Mouse (Mus musculus): ENCODE measurements around the gene Fscn2. TPM values are rescaled to one million over a fixed set of nuclear protein-coding genes. Genes with fewer than 3 reads are reported as not detected.

The Fscn2 gene
- polyA plus RNA-seq, 1 experiment from 2014 or later: 1.7 TPM

GRCm38 (mm10) chr11:120317456-120317855, 43.9 kb upstream of the Fscn2 start:
- peaks cover 21% of the 10 kb centered on the region for H3K4me1 ChIP-seq (ENCODE audit: control insufficient read depth, insufficient read depth, low read length)
- H3K4me2 ChIP-seq (ENCODE audit: low read length): peak overlapping the region; percentile 94
- H3K27ac ChIP-seq (replicated peaks; ENCODE audit: low read depth, low read length): peak overlapping the region; percentile 97
- no peaks in the 10 kb centered on the region for H3K9me3 ChIP-seq (ENCODE audit: control insufficient read depth, low read length)
- ATAC-seq (ENCODE audit: low FRiP score, low TSS enrichment) (no peak), DNase-seq (no peak)
- no peaks in the 10 kb centered on the region for H3K36me3 ChIP-seq (ENCODE audit: control insufficient read depth, insufficient read depth, low read length)
- no peak overlapping the region for H3K4me3 ChIP-seq (replicated peaks; ENCODE audit: low read depth, low read length)
- WGBS: 73% methylated on average over 7 of the region's 7 CpGs
- no peaks in the 10 kb centered on the region for H3K27me3 ChIP-seq (ENCODE audit: control insufficient read depth, insufficient read depth, low read length)
- H3K9ac ChIP-seq (replicated peaks; ENCODE audit: low read length): no peak overlapping the region; the same call in 1 of the 2 replicates

- H3K27ac ChIP-seq (replicated peaks; ENCODE audit: low read depth, low read length): no peak overlapping the region
- no peaks in the 10 kb centered on the region for H3K27me3 ChIP-seq (ENCODE audit: control insufficient read depth, insufficient read depth, low read length)
- H3K9ac ChIP-seq (replicated peaks; ENCODE audit: low read length): no peak overlapping the region
- ATAC-seq (ENCODE audit: low FRiP score, low TSS enrichment) (no peak), DNase-seq (no peak)
- WGBS: 86% methylated on average over 5 of the region's 5 CpGs
- no peak overlapping the region for H3K4me2 ChIP-seq (ENCODE audit: low read length)
- H3K9me3 ChIP-seq (ENCODE audit: control insufficient read depth, low read length): no peaks in the 10 kb centered on the region
- H3K4me3 ChIP-seq (replicated peaks; ENCODE audit: low read depth, low read length): no peak overlapping the region
- H3K36me3 ChIP-seq (ENCODE audit: control insufficient read depth, insufficient read depth, low read length): no peaks in the 10 kb centered on the region
- peaks cover 21% of the 10 kb centered on the region for H3K4me1 ChIP-seq (ENCODE audit: control insufficient read depth, insufficient read depth, low read length)
Observed at GRCm38 (mm10) chr11:120319310-120319709, 42.0 kb upstream of the Fscn2 start.

GRCm38 (mm10) chr11:120320156-120320555, 41.2 kb upstream of the Fscn2 start:
- ATAC-seq (ENCODE audit: low FRiP score, low TSS enrichment) (no peak), DNase-seq (no peak)
- 96% methylated on average over 10 of the region's 10 CpGs for WGBS

GRCm38 (mm10) chr11:120335431-120336021, 25.8 kb upstream of the Fscn2 start:
- 86% methylated on average over 6 of the region's 6 CpGs for WGBS
- Histone ChIP-seq H3K27me3 (ENCODE audit: control insufficient read depth, insufficient read depth, low read length) (no peaks in the 10 kb centered on the region), H3K4me2 (ENCODE audit: low read length) (no peak overlapping the region), H3K4me3 (replicated peaks; ENCODE audit: low read depth, low read length) (no peak overlapping the region), H3K9me3 (ENCODE audit: control insufficient read depth, low read length) (no peaks in the 10 kb centered on the region), H3K27ac (replicated peaks; ENCODE audit: low read depth, low read length) (no peak overlapping the region), H3K36me3 (ENCODE audit: control insufficient read depth, insufficient read depth, low read length) (no peaks in the 10 kb centered on the region), H3K4me1 (ENCODE audit: control insufficient read depth, insufficient read depth, low read length) (no peaks in the 10 kb centered on the region), H3K9ac (replicated peaks; ENCODE audit: low read length) (no peak overlapping the region)
- DNase-seq: no peak
- ATAC-seq (ENCODE audit: low FRiP score, low TSS enrichment): no peak

More at GRCm38 (mm10) chr11:120320156-120320555, 41.2 kb upstream of the Fscn2 start:
- Histone ChIP-seq H3K4me1 (ENCODE audit: control insufficient read depth, insufficient read depth, low read length) (peaks cover 14% of the 10 kb centered on the region), H3K27ac (replicated peaks; ENCODE audit: low read depth, low read length) (no peak overlapping the region), H3K4me3 (replicated peaks; ENCODE audit: low read depth, low read length) (no peak overlapping the region), H3K9me3 (ENCODE audit: control insufficient read depth, low read length) (no peaks in the 10 kb centered on the region), H3K4me2 (ENCODE audit: low read length) (no peak overlapping the region), H3K9ac (replicated peaks; ENCODE audit: low read length) (no peak overlapping the region), H3K27me3 (ENCODE audit: control insufficient read depth, insufficient read depth, low read length) (no peaks in the 10 kb centered on the region), H3K36me3 (ENCODE audit: control insufficient read depth, insufficient read depth, low read length) (no peaks in the 10 kb centered on the region)

DNA sequence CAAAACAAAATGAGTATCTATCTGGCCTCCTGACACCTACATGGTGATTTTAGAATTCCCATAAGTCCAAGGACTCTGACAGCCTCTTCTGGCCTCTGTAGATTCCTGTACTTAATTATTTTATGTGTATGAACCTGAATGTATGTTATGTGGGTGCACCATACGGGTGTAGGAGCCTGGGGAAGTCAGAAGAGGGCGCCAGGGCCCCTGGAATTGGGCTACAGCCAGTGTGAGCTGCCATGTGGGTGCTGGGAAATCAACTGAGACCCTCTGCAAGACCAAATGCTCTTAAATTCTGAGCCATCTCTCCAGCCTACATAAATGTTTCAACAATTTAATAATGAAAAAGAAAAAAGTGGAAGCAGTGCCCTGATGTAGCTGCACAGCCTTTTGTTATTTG, 23.9 kb upstream of the Fscn2 start:
- H3K36me3 ChIP-seq (ENCODE audit: control insufficient read depth, insufficient read depth, low read length): no peaks in the 10 kb centered on the region
- no peak overlapping the region for H3K4me3 ChIP-seq (replicated peaks; ENCODE audit: low read depth, low read length)
- ATAC-seq (ENCODE audit: low FRiP score, low TSS enrichment): no peak
- WGBS: 27% methylated on average over 2 of the region's 2 CpGs
- H3K4me2 ChIP-seq (ENCODE audit: low read length): no peak overlapping the region
- H3K9ac ChIP-seq (replicated peaks; ENCODE audit: low read length): no peak overlapping the region
- H3K4me1 ChIP-seq (ENCODE audit: control insufficient read depth, insufficient read depth, low read length): no peaks in the 10 kb centered on the region
- no peaks in the 10 kb centered on the region for H3K27me3 ChIP-seq (ENCODE audit: control insufficient read depth, insufficient read depth, low read length)
- no peak overlapping the region for H3K27ac ChIP-seq (replicated peaks; ENCODE audit: low read depth, low read length)
- no peaks in the 10 kb centered on the region for H3K9me3 ChIP-seq (ENCODE audit: control insufficient read depth, low read length)
- DNase-seq: no peak

DNA sequence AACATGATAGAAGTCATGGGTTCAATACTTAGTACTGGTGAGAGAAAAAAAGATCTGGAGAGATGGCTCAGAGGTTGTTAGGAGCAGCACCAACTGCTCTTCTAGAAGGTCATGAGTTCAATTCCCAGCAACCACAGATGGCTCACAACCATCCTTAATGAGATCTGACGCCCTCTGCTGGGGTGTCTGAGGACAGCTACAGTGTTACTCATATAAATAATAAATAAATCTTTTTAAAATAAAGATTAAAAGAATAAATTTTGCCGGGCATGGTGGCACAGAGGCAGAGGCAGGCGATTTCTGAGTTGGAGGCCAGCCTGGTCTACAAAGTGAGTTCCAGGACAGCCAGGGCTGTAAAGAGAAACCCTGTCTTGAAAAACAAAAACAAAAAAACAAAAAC, 22.5 kb upstream of the Fscn2 start:
- 70% methylated on average over 3 of the region's 3 CpGs for WGBS
- Histone ChIP-seq H3K27me3 (ENCODE audit: control insufficient read depth, insufficient read depth, low read length) (no peaks in the 10 kb centered on the region), H3K4me1 (ENCODE audit: control insufficient read depth, insufficient read depth, low read length) (no peaks in the 10 kb centered on the region), H3K36me3 (ENCODE audit: control insufficient read depth, insufficient read depth, low read length) (peaks cover under 1% of the 10 kb centered on the region; the same call in 1 of the 2 replicates), H3K27ac (replicated peaks; ENCODE audit: low read depth, low read length) (no peak overlapping the region), H3K4me2 (ENCODE audit: low read length) (no peak overlapping the region), H3K9ac (replicated peaks; ENCODE audit: low read length) (no peak overlapping the region), H3K9me3 (ENCODE audit: control insufficient read depth, low read length) (no peaks in the 10 kb centered on the region), H3K4me3 (replicated peaks; ENCODE audit: low read depth, low read length) (no peak overlapping the region)
- no peak for DNase-seq
- ATAC-seq (ENCODE audit: low FRiP score, low TSS enrichment): no peak

- H3K4me1 ChIP-seq (ENCODE audit: control insufficient read depth, insufficient read depth, low read length): peaks cover 2% of the 10 kb centered on the region; the same call in 1 of the 2 replicates
- peaks cover 14% of the 10 kb centered on the region for H3K36me3 ChIP-seq (ENCODE audit: control insufficient read depth, insufficient read depth, low read length)
- no peaks in the 10 kb centered on the region for H3K9me3 ChIP-seq (ENCODE audit: control insufficient read depth, low read length)
- H3K4me3 ChIP-seq (replicated peaks; ENCODE audit: low read depth, low read length): no peak overlapping the region
- ATAC-seq (ENCODE audit: low FRiP score, low TSS enrichment) (no peak), DNase-seq (no peak)
- H3K4me2 ChIP-seq (ENCODE audit: low read length): no peak overlapping the region
- no peak overlapping the region for H3K9ac ChIP-seq (replicated peaks; ENCODE audit: low read length)
- no peaks in the 10 kb centered on the region for H3K27me3 ChIP-seq (ENCODE audit: control insufficient read depth, insufficient read depth, low read length)
- H3K27ac ChIP-seq (replicated peaks; ENCODE audit: low read depth, low read length): no peak overlapping the region
- WGBS: 92% methylated on average over 10 of the region's 10 CpGs
Observed at GRCm38 (mm10) chr11:120339978-120340513, 21.3 kb upstream of the Fscn2 start.

- no peaks in the 10 kb centered on the region for H3K27me3 ChIP-seq (ENCODE audit: control insufficient read depth, insufficient read depth, low read length)
- no peak for ATAC-seq (ENCODE audit: low FRiP score, low TSS enrichment)
- no peak for DNase-seq
- H3K9me3 ChIP-seq (ENCODE audit: control insufficient read depth, low read length): no peaks in the 10 kb centered on the region
- H3K9ac ChIP-seq (replicated peaks; ENCODE audit: low read length): no peak overlapping the region
- WGBS: 91% methylated on average over 4 of the region's 4 CpGs
- H3K27ac ChIP-seq (replicated peaks; ENCODE audit: low read depth, low read length): no peak overlapping the region
- no peak overlapping the region for H3K4me2 ChIP-seq (ENCODE audit: low read length)
- peaks cover 23% of the 10 kb centered on the region for H3K36me3 ChIP-seq (ENCODE audit: control insufficient read depth, insufficient read depth, low read length)
- H3K4me1 ChIP-seq (ENCODE audit: control insufficient read depth, insufficient read depth, low read length): peaks cover 5% of the 10 kb centered on the region; the same call in 1 of the 2 replicates
- H3K4me3 ChIP-seq (replicated peaks; ENCODE audit: low read depth, low read length): no peak overlapping the region
Observed at GRCm38 (mm10) chr11:120341661-120342060, 19.7 kb upstream of the Fscn2 start.

- Histone ChIP-seq H3K27ac (replicated peaks; ENCODE audit: low read depth, low read length) (no peak overlapping the region), H3K27me3 (ENCODE audit: control insufficient read depth, insufficient read depth, low read length) (no peaks in the 10 kb centered on the region), H3K4me2 (ENCODE audit: low read length) (no peak overlapping the region), H3K4me3 (replicated peaks; ENCODE audit: low read depth, low read length) (no peak overlapping the region), H3K36me3 (ENCODE audit: control insufficient read depth, insufficient read depth, low read length) (peaks cover 28% of the 10 kb centered on the region), H3K9ac (replicated peaks; ENCODE audit: low read length) (no peak overlapping the region), H3K9me3 (ENCODE audit: control insufficient read depth, low read length) (no peaks in the 10 kb centered on the region), H3K4me1 (ENCODE audit: control insufficient read depth, insufficient read depth, low read length) (peaks cover 5% of the 10 kb centered on the region; the same call in 1 of the 2 replicates)
- ATAC-seq (ENCODE audit: low FRiP score, low TSS enrichment): no peak
- 91% methylated on average over 5 of the region's 5 CpGs for WGBS
- DNase-seq: no peak
Observed at GRCm38 (mm10) chr11:120342656-120343160, 18.6 kb upstream of the Fscn2 start.
